Mouse (Mus musculus) intestine, postnatal 0 days (tissue): ENCODE results near the gene Rapgef4. TPM values are rescaled to one million over a fixed set of nuclear protein-coding genes. Genes with fewer than 3 reads are reported as not detected.

Experiments
- ATAC-seq: fragments of 200-750 bp; cut with Nextera tagmentation; 2 replicates; pipeline ENCODE4 v1.8.0; 2017; ENCODE audit warnings: mild to moderate bottlenecking, moderate TSS enrichment, moderate library complexity
- H3K27ac ChIP-seq: fragments of 300-500 bp; sonication (generic); 2 replicates; pipeline ENCODE4 v1.5.1; 2014; ENCODE audit warnings: mild to moderate bottlenecking, low read depth, low read length, moderate library complexity
- H3K27me3 ChIP-seq: fragments of 300-500 bp; sonication (generic); replicated peaks from 2 replicates; pipeline ENCODE4 v1.6.1; 2014; ENCODE audit warnings: low read length, mixed read lengths; ENCODE audit not compliant: control insufficient read depth, insufficient read depth
- H3K36me3 ChIP-seq: fragments of 300-500 bp; sonication (generic); 2 replicates; pipeline ENCODE4 v1.6.1; 2014; ENCODE audit warnings: mild to moderate bottlenecking, moderate library complexity; ENCODE audit not compliant: control insufficient read depth, insufficient read depth
- H3K4me1 ChIP-seq: fragments of 300-500 bp; sonication (generic); replicated peaks from 2 replicates; pipeline ENCODE4 v1.6.1; 2014; ENCODE audit warnings: antibody characterized with exemption, low read length, mixed read lengths; ENCODE audit not compliant: control insufficient read depth, insufficient read depth
- H3K4me2 ChIP-seq: fragments of 300-500 bp; sonication (generic); replicated peaks from 2 replicates; pipeline ENCODE4 v1.6.1; 2014; ENCODE audit warnings: low read depth, mild to moderate bottlenecking, moderate library complexity
- H3K4me3 ChIP-seq: fragments of 300-500 bp; sonication (generic); 2 replicates; pipeline ENCODE4 v1.5.1; 2014; ENCODE audit warnings: low read depth, low read length
- H3K9ac ChIP-seq: fragments of 300-500 bp; sonication (generic); 2 replicates; pipeline ENCODE4 v1.6.1; 2014; ENCODE audit warnings: mild to moderate bottlenecking, low read depth, low read length
- H3K9me3 ChIP-seq: fragments of 300-500 bp; sonication (generic); 2 replicates; pipeline ENCODE4 v1.6.1; 2016; ENCODE audit warnings: mixed run types; ENCODE audit not compliant: control insufficient read depth
- CTCF ChIP-seq: sonication (generic); IDR thresholded peaks from 2 replicates; pipeline ENCODE4 v1.5.1; 2016; ENCODE audit warnings: low read depth, mild to moderate bottlenecking, control low read depth, antibody characterized with exemption, moderate library complexity
- WGBS: fragments of 180-500 bp; shearing (Covaris S2); extraction: QIAGEN DNeasy Blood & Tissue Kit; methylation state at CpG from one replicate; pipeline ENCODE4 v1.1.7; 2014; 5-methylcytosine and 5-hydroxymethylcytosine counted together
- polyA plus RNA-seq: library from polyadenylated mRNA; unstranded; fragments of >200 nt; fragmentation: Nextera tagmentation; extraction: Ambion mirVana; gene quantifications from 2 replicates; pipeline ENCODE4 v1.2.1, GENCODE M21; 2015

The Rapgef4 gene
- polyA plus RNA-seq, 1 experiment from 2014 or later: 2.7 TPM

- H3K36me3 ChIP-seq: no peaks in the 10 kb centered on the region
- no peaks in the 10 kb centered on the region for H3K9me3 ChIP-seq
- no peak for TF ChIP-seq CTCF
- H3K27ac ChIP-seq: no peak overlapping the region
- H3K27me3 ChIP-seq: no peaks in the 10 kb centered on the region
- H3K9ac ChIP-seq: no peak overlapping the region
- H3K4me3 ChIP-seq: no peak overlapping the region
- no peaks in the 10 kb centered on the region for H3K4me1 ChIP-seq
- H3K4me2 ChIP-seq: no peak overlapping the region
- no peak for ATAC-seq
- 60% methylated on average over 6 of the region's 6 CpGs for WGBS
Measured at GRCm38 (mm10) chr2:72120211-72120610, 139.2 kb downstream of the Rapgef4 start.

- Histone ChIP-seq H3K4me3 (no peak overlapping the region), H3K9me3 (no peaks in the 10 kb centered on the region), H3K4me1 (no peaks in the 10 kb centered on the region), H3K36me3 (no peaks in the 10 kb centered on the region), H3K27me3 (no peaks in the 10 kb centered on the region), H3K9ac (no peak overlapping the region), H3K27ac (no peak overlapping the region), H3K4me2 (no peak overlapping the region)
- no peak for ATAC-seq
- 90% methylated on average over 14 of the region's 14 CpGs for WGBS
- TF ChIP-seq CTCF: no peak
Measured at GRCm38 (mm10) chr2:72122410-72123223, 141.6 kb downstream of the Rapgef4 start.

- Histone ChIP-seq H3K36me3 (no peaks in the 10 kb centered on the region), H3K4me2 (no peak overlapping the region), H3K9me3 (no peaks in the 10 kb centered on the region), H3K27ac (no peak overlapping the region), H3K4me3 (no peak overlapping the region), H3K27me3 (no peaks in the 10 kb centered on the region), H3K9ac (no peak overlapping the region), H3K4me1 (no peaks in the 10 kb centered on the region)
- 71% methylated on average over 5 of the region's 5 CpGs for WGBS
- TF ChIP-seq CTCF: no peak
- ATAC-seq: no peak
Measured at GRCm38 (mm10) chr2:72123851-72124250, 142.8 kb downstream of the Rapgef4 start.

GRCm38 (mm10) chr2:72125786-72126185 lies 144.7 kb downstream of the Rapgef4 start:
- no peaks in the 10 kb centered on the region for H3K9me3 ChIP-seq
- ATAC-seq: no peak
- no peak overlapping the region for H3K4me2 ChIP-seq
- no peak for TF ChIP-seq CTCF
- H3K9ac ChIP-seq: no peak overlapping the region
- no peak overlapping the region for H3K4me3 ChIP-seq
- no peaks in the 10 kb centered on the region for H3K36me3 ChIP-seq
- H3K27ac ChIP-seq: no peak overlapping the region
- H3K4me1 ChIP-seq: no peaks in the 10 kb centered on the region
- H3K27me3 ChIP-seq: no peaks in the 10 kb centered on the region
- 67% methylated on average over 3 of the region's 3 CpGs for WGBS

- TF ChIP-seq CTCF: no peak
- Histone ChIP-seq H3K27me3 (no peaks in the 10 kb centered on the region), H3K9ac (no peak overlapping the region), H3K36me3 (no peaks in the 10 kb centered on the region), H3K4me3 (no peak overlapping the region), H3K4me1 (no peaks in the 10 kb centered on the region), H3K9me3 (no peaks in the 10 kb centered on the region), H3K27ac (no peak overlapping the region), H3K4me2 (no peak overlapping the region)
- ATAC-seq: no peak
- 97% methylated on average over 2 of the region's 2 CpGs for WGBS
Measured at GRCm38 (mm10) chr2:72126411-72126810, 145.4 kb downstream of the Rapgef4 start.

- Histone ChIP-seq H3K4me3 (no peak overlapping the region), H3K9ac (no peak overlapping the region), H3K36me3 (no peaks in the 10 kb centered on the region), H3K4me1 (no peaks in the 10 kb centered on the region), H3K9me3 (no peaks in the 10 kb centered on the region), H3K4me2 (no peak overlapping the region), H3K27ac (no peak overlapping the region), H3K27me3 (no peaks in the 10 kb centered on the region)
- WGBS: 89% methylated on average over 8 of the region's 8 CpGs
- no peak for ATAC-seq
- TF ChIP-seq CTCF: no peak
Measured at GRCm38 (mm10) chr2:72129612-72130311, 148.7 kb downstream of the Rapgef4 start.
